Mouse (Mus musculus) MEL (cell line): ENCODE measurements around the gene Syndig1l.

Source experiments
- CHD2 ChIP-seq: IDR thresholded peaks from 2 replicates; pipeline ENCODE4 v1.6.1; 2011; ENCODE audit warnings: low read length, improper control_type of control experiment
- EP300 ChIP-seq, 2 experiments: IDR thresholded peaks; 2 replicates each; pipeline ENCODE4 v1.6.1; 2011; ENCODE audit warnings: improper control_type of control experiment in 2 of 2, low read length in 2 of 2, low read depth in 1 of 2, mild to moderate bottlenecking in 1 of 2
- HCFC1 ChIP-seq: IDR thresholded peaks from 2 replicates; pipeline ENCODE4 v1.6.1; 2012; ENCODE audit warnings: low read depth, mild to moderate bottlenecking, inconsistent platforms, low read length, improper control_type of control experiment, moderate library complexity
- MAFK ChIP-seq: IDR thresholded peaks from 2 replicates; pipeline ENCODE4 v1.6.1; 2011; ENCODE audit warnings: low read depth, mild to moderate bottlenecking, low read length, improper control_type of control experiment, borderline replicate concordance
- MXI1 ChIP-seq: IDR thresholded peaks from 2 replicates; pipeline ENCODE4 v1.6.1; 2011; ENCODE audit warnings: mild to moderate bottlenecking, low read depth, low read length, improper control_type of control experiment
- POLR2A ChIP-seq, 2 experiments: IDR thresholded peaks; 2 replicates each; pipeline ENCODE4 v1.6.1; 2011 to 2012; ENCODE audit warnings: low read length in 2 of 2, mild to moderate bottlenecking in 2 of 2, control low read depth in 1 of 2, improper control_type of control experiment in 1 of 2, low read depth in 1 of 2, moderate library complexity in 1 of 2; ENCODE audit not compliant: control insufficient read depth in 1 of 2, insufficient read depth in 1 of 2, poor library complexity in 1 of 2
- POLR2AphosphoS5 ChIP-seq: IDR thresholded peaks from 2 replicates; pipeline ENCODE4 v1.6.1; 2012; ENCODE audit warnings: low read depth, borderline replicate concordance, mild to moderate bottlenecking, inconsistent platforms, low read length, moderate library complexity, mixed read lengths
- RAD21 ChIP-seq: IDR thresholded peaks from 2 replicates; pipeline ENCODE4 v1.6.1; 2011; ENCODE audit warnings: mild to moderate bottlenecking, low read depth, low read length, improper control_type of control experiment
- ZKSCAN1 ChIP-seq: IDR thresholded peaks from 2 replicates; pipeline ENCODE4 v1.6.1; 2012; ENCODE audit warnings: low read depth, mild to moderate bottlenecking, inconsistent platforms, low read length, improper control_type of control experiment, moderate library complexity

- TF ChIP-seq ZKSCAN1 = no peak
- TF ChIP-seq MAFK = no peak
- TF ChIP-seq EP300 (IDR thresholded peaks at IDR 0.05; ENCODE audit: low read depth in 1 of 2, low read length in 2 of 2) = no peak
- TF ChIP-seq CHD2 = no peak
- no peak for TF ChIP-seq POLR2A (IDR thresholded peaks at IDR 0.05; ENCODE audit: control insufficient read depth in 1 of 2, insufficient read depth in 1 of 2, low read depth in 1 of 2, low read length in 2 of 2, poor library complexity in 1 of 2)
- no peak for TF ChIP-seq HCFC1
- TF ChIP-seq RAD21 = no peak
- no peak for TF ChIP-seq MXI1
- no peak for TF ChIP-seq POLR2AphosphoS5
These were observed 7.3 kb downstream of the Syndig1l start for GRCm38 (mm10) chr12:84691347-84691746.
